Mouse (Mus musculus) G1E (cell line): Measurements from ENCODE around the gene Adk.

Experiments used
- CTCF ChIP-seq: IDR thresholded peaks from 2 replicates; pipeline ENCODE4 v1.5.1; 2012; ENCODE audit warnings: low read depth, low read length, inconsistent platforms, mixed read lengths
- GATA2 ChIP-seq: IDR thresholded peaks from 2 replicates; pipeline ENCODE4 v1.6.1; 2012; ENCODE audit warnings: low read depth, low read length, inconsistent platforms, borderline replicate concordance
- TAL1 ChIP-seq: conservative IDR thresholded peaks from 2 replicates; pipeline ENCODE4 v1.6.1; 2012; ENCODE audit warnings: low read depth, low read length, inconsistent platforms, mixed read lengths

DNA sequence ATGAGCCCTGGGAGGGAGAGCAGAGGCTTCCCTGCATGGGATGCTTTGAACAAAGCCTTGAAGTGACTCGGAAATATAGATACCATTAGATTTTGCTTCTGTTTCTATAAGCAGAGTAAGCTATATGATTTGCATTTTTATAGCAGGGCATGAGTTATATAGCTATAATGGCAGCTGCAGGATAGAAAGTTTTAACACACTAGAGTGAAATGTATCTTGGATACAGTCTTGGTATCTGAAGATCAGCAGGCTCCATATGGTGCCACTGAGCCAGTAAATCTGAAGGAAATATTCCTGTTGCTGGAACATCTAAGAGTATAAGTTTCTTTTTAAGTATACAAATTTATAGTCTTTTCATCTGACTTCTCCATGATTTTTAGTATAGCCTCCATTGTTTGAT is 288.8 kb downstream of the Adk start:
- no peak for TF ChIP-seq CTCF
- no peak for TF ChIP-seq GATA2
- no peak for TF ChIP-seq TAL1
